Mouse (Mus musculus) liver, postnatal 0 days (tissue): ENCODE data around the gene Nfrkb.

Experiments
- CTCF ChIP-seq: sonication (generic); IDR thresholded peaks from 2 replicates; pipeline ENCODE4 v1.5.1; 2016; ENCODE audit warnings: antibody characterized with exemption, low read depth
- EP300 ChIP-seq: IDR thresholded peaks from 2 replicates; pipeline ENCODE4 v1.6.1; 2016; ENCODE audit warnings: antibody characterized with exemption, low read depth, mild to moderate bottlenecking

- no peak for TF ChIP-seq CTCF
- no peak for TF ChIP-seq EP300
Observed at GRCm38 (mm10) chr9:31422143-31422542, 36.2 kb downstream of the Nfrkb start.
